Mouse (Mus musculus): ENCODE measurements around the gene Prokr2. TPM values are rescaled to one million over a fixed set of nuclear protein-coding genes. Genes with fewer than 3 reads are reported as not detected.
"Not testable (repeated sequence)": the region's sequence is repeated elsewhere in the genome, so short reads cannot be mapped to it uniquely, and the experiment has no call there.

The Prokr2 gene
- polyA plus RNA-seq, 1 experiment from 2014 or later: 1.0 TPM

DNA sequence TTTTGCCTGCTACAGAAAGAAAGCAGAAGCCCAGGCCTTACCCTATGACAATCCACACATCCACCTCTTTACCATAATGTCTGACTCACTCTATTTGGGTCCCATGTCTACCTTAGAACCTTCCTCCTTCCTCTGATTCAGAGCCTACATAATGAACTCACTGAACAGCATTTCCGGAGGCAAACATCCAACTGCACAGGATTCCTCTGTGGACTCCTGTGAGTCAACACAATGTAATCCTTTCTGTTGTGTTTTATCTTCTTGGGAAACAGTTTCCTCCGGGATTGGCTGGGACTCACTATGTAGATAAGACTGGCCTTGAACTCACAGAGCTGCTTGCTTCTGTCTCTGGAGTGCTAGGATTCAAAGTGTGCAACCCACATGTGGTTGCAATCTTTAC, 44.9 kb downstream of the Prokr2 start:
- WGBS: 24% methylated on average over 2 of the region's 2 CpGs
- ATAC-seq (ENCODE audit: insufficient number of reproducible peaks, insufficient read depth, low FRiP score, low read depth): 0 out of 2 replicates have a peak, but pooled peaks have one; percentile 47
- Histone ChIP-seq H3K36me3 (ENCODE audit: control insufficient read depth, insufficient read depth, low read length) (no peaks in the 10 kb centered on the region), H3K27me3 (ENCODE audit: control insufficient read depth, insufficient read depth, low read length) (no peaks in the 10 kb centered on the region), H3K27ac (replicated peaks in 1 of 2; ENCODE audit: control insufficient read depth in 1 of 2, insufficient read depth in 1 of 2, low read depth in 2 of 2, low read length in 2 of 2) (peak overlapping the region; percentile 37 to 46; a peak in 3 of 4 replicates), H3K4me2 (ENCODE audit: low read length) (no peak overlapping the region), H3K9ac (ENCODE audit: low read length) (no peak overlapping the region), H3K4me1 (ENCODE audit: control insufficient read depth in 2 of 2, insufficient read depth in 2 of 2, low read length in 2 of 2) (no peaks in the 10 kb centered on the region), H3K4me3 (ENCODE audit: control insufficient read depth in 1 of 2, insufficient read depth in 1 of 2, low read depth in 1 of 2, low read length in 2 of 2) (no peak overlapping the region), H3K9me3 (ENCODE audit: control insufficient read depth, low read length) (no peaks in the 10 kb centered on the region)

- Histone ChIP-seq H3K9me3 (ENCODE audit: control insufficient read depth, low read length) (no peaks in the 10 kb centered on the region), H3K4me1 (ENCODE audit: control insufficient read depth in 2 of 2, insufficient read depth in 2 of 2, low read length in 2 of 2) (no peaks in the 10 kb centered on the region), H3K27ac (replicated peaks in 1 of 2; ENCODE audit: control insufficient read depth in 1 of 2, insufficient read depth in 1 of 2, low read depth in 2 of 2, low read length in 2 of 2) (no peak overlapping the region), H3K4me2 (ENCODE audit: low read length) (no peak overlapping the region), H3K27me3 (ENCODE audit: control insufficient read depth, insufficient read depth, low read length) (no peaks in the 10 kb centered on the region), H3K4me3 (ENCODE audit: control insufficient read depth in 1 of 2, insufficient read depth in 1 of 2, low read depth in 1 of 2, low read length in 2 of 2) (no peak overlapping the region), H3K9ac (ENCODE audit: low read length) (no peak overlapping the region), H3K36me3 (ENCODE audit: control insufficient read depth, insufficient read depth, low read length) (no peaks in the 10 kb centered on the region)
- 81% methylated on average over 2 of the region's 2 CpGs for WGBS
- no peak for ATAC-seq (ENCODE audit: insufficient number of reproducible peaks, insufficient read depth, low FRiP score, low read depth)
These were observed 48.0 kb downstream of the Prokr2 start for GRCm38 (mm10) chr2:132337202-132337601.

GRCm38 (mm10) chr2:132323541-132323940, 61.7 kb downstream of the Prokr2 start:
- WGBS: 35% methylated on average over 4 of the region's 4 CpGs
- Histone ChIP-seq H3K9ac (ENCODE audit: low read length) (no peak overlapping the region), H3K4me2 (ENCODE audit: low read length) (no peak overlapping the region), H3K4me1 (ENCODE audit: control insufficient read depth in 2 of 2, insufficient read depth in 2 of 2, low read length in 2 of 2) (peaks cover 0 to 2% of the 10 kb centered on the region in 2 experiments; a peak in 1 of 4 replicates), H3K36me3 (ENCODE audit: control insufficient read depth, insufficient read depth, low read length) (no peaks in the 10 kb centered on the region), H3K27me3 (ENCODE audit: control insufficient read depth, insufficient read depth, low read length) (no peaks in the 10 kb centered on the region), H3K4me3 (ENCODE audit: control insufficient read depth in 1 of 2, insufficient read depth in 1 of 2, low read depth in 1 of 2, low read length in 2 of 2) (no peak overlapping the region), H3K9me3 (ENCODE audit: control insufficient read depth, low read length) (no peaks in the 10 kb centered on the region), H3K27ac (replicated peaks in 1 of 2; ENCODE audit: control insufficient read depth in 1 of 2, insufficient read depth in 1 of 2, low read depth in 2 of 2, low read length in 2 of 2) (no peak overlapping the region)
- no peak for ATAC-seq (ENCODE audit: insufficient number of reproducible peaks, insufficient read depth, low FRiP score, low read depth)

DNA sequence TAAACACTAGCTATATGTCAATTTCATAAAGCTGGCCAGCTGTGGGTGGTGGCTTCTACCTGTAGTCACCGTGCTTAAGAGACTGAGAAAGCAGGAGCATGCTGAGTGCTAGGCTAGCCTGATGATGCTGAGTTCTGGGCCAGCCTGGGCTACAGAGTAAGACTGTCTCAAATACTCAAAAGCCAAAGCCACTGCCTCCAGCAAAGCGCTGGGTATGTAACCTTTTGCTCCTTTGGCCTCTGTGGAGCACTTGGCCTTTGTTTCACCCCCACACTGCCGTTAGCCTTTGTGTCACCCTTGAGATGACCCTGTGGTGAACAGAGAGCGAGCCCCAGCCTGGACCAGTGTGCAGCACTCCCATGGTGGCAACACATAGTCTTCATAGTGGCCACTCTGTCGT, 64.7 kb downstream of the Prokr2 start:
- no peak overlapping the region for H3K9ac ChIP-seq (ENCODE audit: low read length)
- H3K27me3 ChIP-seq (ENCODE audit: control insufficient read depth, insufficient read depth, low read length): no peaks in the 10 kb centered on the region
- H3K36me3 ChIP-seq (ENCODE audit: control insufficient read depth, insufficient read depth, low read length): no peaks in the 10 kb centered on the region
- H3K4me3 ChIP-seq (ENCODE audit: control insufficient read depth in 1 of 2, insufficient read depth in 1 of 2, low read depth in 1 of 2, low read length in 2 of 2): no peak overlapping the region
- H3K27ac ChIP-seq (replicated peaks in 1 of 2; ENCODE audit: control insufficient read depth in 1 of 2, insufficient read depth in 1 of 2, low read depth in 2 of 2, low read length in 2 of 2): no peak overlapping the region
- WGBS: 78% methylated on average over 5 of the region's 5 CpGs
- no peak overlapping the region for H3K4me2 ChIP-seq (ENCODE audit: low read length)
- ATAC-seq (ENCODE audit: insufficient number of reproducible peaks, insufficient read depth, low FRiP score, low read depth): no peak
- no peaks in the 10 kb centered on the region for H3K9me3 ChIP-seq (ENCODE audit: control insufficient read depth, low read length)
- peaks cover 0 to 2% of the 10 kb centered on the region in 2 experiments; a peak in 1 of 4 replicates for H3K4me1 ChIP-seq (ENCODE audit: control insufficient read depth in 2 of 2, insufficient read depth in 2 of 2, low read length in 2 of 2)

GRCm38 (mm10) chr2:132317178-132317577, 68.1 kb downstream of the Prokr2 start:
- WGBS: 83% methylated on average over 1 of the region's 1 CpGs
- no peak overlapping the region for H3K4me3 ChIP-seq (ENCODE audit: control insufficient read depth in 1 of 2, insufficient read depth in 1 of 2, low read depth in 1 of 2, low read length in 2 of 2)

GRCm38 (mm10) chr2:132316041-132316808, 69.0 kb downstream of the Prokr2 start:
- Histone ChIP-seq H3K4me3 (ENCODE audit: control insufficient read depth in 1 of 2, insufficient read depth in 1 of 2, low read depth in 1 of 2, low read length in 2 of 2) (no peak overlapping the region), H3K36me3 (ENCODE audit: control insufficient read depth, insufficient read depth, low read length) (peaks cover 6% of the 10 kb centered on the region; the same call in 1 of the 2 replicates), H3K27me3 (ENCODE audit: control insufficient read depth, insufficient read depth, low read length) (no peaks in the 10 kb centered on the region), H3K27ac (replicated peaks in 1 of 2; ENCODE audit: control insufficient read depth in 1 of 2, insufficient read depth in 1 of 2, low read depth in 2 of 2, low read length in 2 of 2) (no peak overlapping the region), H3K4me2 (ENCODE audit: low read length) (no peak overlapping the region), H3K9ac (ENCODE audit: low read length) (no peak overlapping the region), H3K9me3 (ENCODE audit: control insufficient read depth, low read length) (no peaks in the 10 kb centered on the region), H3K4me1 (ENCODE audit: control insufficient read depth in 2 of 2, insufficient read depth in 2 of 2, low read length in 2 of 2) (no peaks in the 10 kb centered on the region)
- WGBS: 40% methylated on average over 8 of the region's 8 CpGs
- no peak for ATAC-seq (ENCODE audit: insufficient number of reproducible peaks, insufficient read depth, low FRiP score, low read depth)

More at GRCm38 (mm10) chr2:132317178-132317577, 68.1 kb downstream of the Prokr2 start:
- no peak overlapping the region for H3K9ac ChIP-seq (ENCODE audit: low read length)
- ATAC-seq (ENCODE audit: insufficient number of reproducible peaks, insufficient read depth, low FRiP score, low read depth): no peak
- no peak overlapping the region for H3K27ac ChIP-seq (replicated peaks in 1 of 2; ENCODE audit: control insufficient read depth in 1 of 2, insufficient read depth in 1 of 2, low read depth in 2 of 2, low read length in 2 of 2)
- no peak overlapping the region for H3K4me2 ChIP-seq (ENCODE audit: low read length)
- no peaks in the 10 kb centered on the region for H3K4me1 ChIP-seq (ENCODE audit: control insufficient read depth in 2 of 2, insufficient read depth in 2 of 2, low read length in 2 of 2)
- no peaks in the 10 kb centered on the region for H3K27me3 ChIP-seq (ENCODE audit: control insufficient read depth, insufficient read depth, low read length)
- H3K36me3 ChIP-seq (ENCODE audit: control insufficient read depth, insufficient read depth, low read length): no peaks in the 10 kb centered on the region
- no peaks in the 10 kb centered on the region for H3K9me3 ChIP-seq (ENCODE audit: control insufficient read depth, low read length)

DNA sequence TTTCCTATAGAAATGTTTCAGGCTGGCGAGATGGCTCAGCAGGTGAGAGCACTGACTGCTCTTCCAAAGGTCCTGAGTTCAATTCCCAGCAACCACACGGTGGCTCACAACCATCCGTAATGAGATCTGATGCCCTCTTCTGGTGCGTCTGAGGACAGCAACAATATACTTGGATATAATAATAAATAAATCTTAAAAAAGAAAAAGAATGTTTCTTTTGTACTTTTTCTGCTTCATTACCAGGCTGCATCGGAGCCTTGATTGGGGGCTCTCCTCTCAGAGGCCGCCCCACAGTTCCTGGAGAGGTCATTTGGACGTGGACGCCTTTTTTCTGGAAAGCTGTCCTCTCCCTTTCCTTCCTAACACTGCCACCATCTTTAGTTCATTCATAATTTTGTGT, 71.2 kb downstream of the Prokr2 start:
- not testable (repeated sequence) for H3K4me1 ChIP-seq (ENCODE audit: control insufficient read depth in 2 of 2, insufficient read depth in 2 of 2, low read length in 2 of 2); H3K27ac ChIP-seq (replicated peaks in 1 of 2; ENCODE audit: control insufficient read depth in 1 of 2, insufficient read depth in 1 of 2, low read depth in 2 of 2, low read length in 2 of 2); H3K36me3 ChIP-seq (ENCODE audit: control insufficient read depth, insufficient read depth, low read length); H3K4me2 ChIP-seq (ENCODE audit: low read length); H3K4me3 ChIP-seq (ENCODE audit: control insufficient read depth in 1 of 2, insufficient read depth in 1 of 2, low read depth in 1 of 2, low read length in 2 of 2); H3K9me3 ChIP-seq (ENCODE audit: control insufficient read depth, low read length); ATAC-seq (ENCODE audit: insufficient number of reproducible peaks, insufficient read depth, low FRiP score, low read depth); H3K27me3 ChIP-seq (ENCODE audit: control insufficient read depth, insufficient read depth, low read length); H3K9ac ChIP-seq (ENCODE audit: low read length)
- WGBS: 86% methylated on average over 8 of the region's 8 CpGs

GRCm38 (mm10) chr2:132313568-132313967, 71.7 kb downstream of the Prokr2 start:
- H3K4me3 ChIP-seq (ENCODE audit: control insufficient read depth in 1 of 2, insufficient read depth in 1 of 2, low read depth in 1 of 2, low read length in 2 of 2): no peak overlapping the region
- WGBS: 93% methylated on average over 2 of the region's 2 CpGs
- no peak overlapping the region for H3K4me2 ChIP-seq (ENCODE audit: low read length)
- no peaks in the 10 kb centered on the region for H3K27me3 ChIP-seq (ENCODE audit: control insufficient read depth, insufficient read depth, low read length)
- H3K27ac ChIP-seq (replicated peaks in 1 of 2; ENCODE audit: control insufficient read depth in 1 of 2, insufficient read depth in 1 of 2, low read depth in 2 of 2, low read length in 2 of 2): no peak overlapping the region
- no peak overlapping the region for H3K9ac ChIP-seq (ENCODE audit: low read length)
- peaks cover 6% of the 10 kb centered on the region; the same call in 1 of the 2 replicates for H3K36me3 ChIP-seq (ENCODE audit: control insufficient read depth, insufficient read depth, low read length)
- H3K9me3 ChIP-seq (ENCODE audit: control insufficient read depth, low read length): no peaks in the 10 kb centered on the region
- ATAC-seq (ENCODE audit: insufficient number of reproducible peaks, insufficient read depth, low FRiP score, low read depth): no peak
- H3K4me1 ChIP-seq (ENCODE audit: control insufficient read depth in 2 of 2, insufficient read depth in 2 of 2, low read length in 2 of 2): no peaks in the 10 kb centered on the region
